Mouse (Mus musculus): Measurements from ENCODE around the gene Cyp3a16. TPM values are rescaled to one million over a fixed set of nuclear protein-coding genes. Genes with fewer than 3 reads are reported as not detected.
"Not testable (repeated sequence)": the region's sequence is repeated elsewhere in the genome, so short reads cannot be mapped to it uniquely, and the experiment has no call there.

Gene Cyp3a16
- total RNA-seq (2021), result not detected
- long read RNA-seq, result 0 reads

GRCm38 (mm10) chr5:145469623-145470022 is at the start of gene Cyp3a16:
Gene Cyp3a16 (minus strand): TSS chr5:145469723.
- DNase-seq (ENCODE audit: low spot score in 2 of 2), result not testable (repeated sequence)

- DNase-seq (ENCODE audit: low spot score in 2 of 2), result no peak
Measured at GRCm38 (mm10) chr5:145490300-145490699, 20.8 kb upstream of the Cyp3a16 start.

GRCm38 (mm10) chr5:145464304-145465088 is 5.0 kb downstream of the Cyp3a16 start:
- no peak for DNase-seq (ENCODE audit: low spot score in 2 of 2)

GRCm38 (mm10) chr5:145462321-145462720 is 7.2 kb downstream of the Cyp3a16 start:
- no peak for DNase-seq (ENCODE audit: low spot score in 2 of 2)

GRCm38 (mm10) chr5:145454389-145454788 is 15.1 kb downstream of the Cyp3a16 start:
- no peak for DNase-seq (ENCODE audit: low spot score in 2 of 2)

GRCm38 (mm10) chr5:145433688-145434087 is 35.8 kb downstream of the Cyp3a16 start:
- no peak for DNase-seq (ENCODE audit: low spot score in 2 of 2)

GRCm38 (mm10) chr5:145431004-145431403 is 38.5 kb downstream of the Cyp3a16 start:
- no peak for DNase-seq (ENCODE audit: low spot score in 2 of 2)

GRCm38 (mm10) chr5:145422287-145422686 is 47.2 kb downstream of the Cyp3a16 start:
- DNase-seq (ENCODE audit: low spot score in 2 of 2), result no peak

- DNase-seq (ENCODE audit: low spot score in 2 of 2), result not testable (repeated sequence)
Measured at GRCm38 (mm10) chr5:145415416-145415815, 54.1 kb downstream of the Cyp3a16 start.

Other genes with a start within 250 kb of the Cyp3a16 start
- gene Zfp655, start 238.0 kb downstream of the Cyp3a16 start, total RNA-seq (2021), result 10 to 100 TPM; 24.5 to 25.4 TPM
- 10 to 100 TPM; 14.7 to 17.5 TPM for gene Zscan25, start 189.2 kb downstream of the Cyp3a16 start, total RNA-seq (2021)
- under 1 TPM in 1 of 2 experiments, not detected in 1; 0.29 TPM for gene Cyp3a57, start 124.4 kb downstream of the Cyp3a16 start, total RNA-seq (2021)
- not detected for gene Cyp3a41b, start 115.0 kb upstream of the Cyp3a16 start, total RNA-seq (2021)